Mouse (Mus musculus): Measurements from ENCODE around the gene Dnaaf5.

DNA sequence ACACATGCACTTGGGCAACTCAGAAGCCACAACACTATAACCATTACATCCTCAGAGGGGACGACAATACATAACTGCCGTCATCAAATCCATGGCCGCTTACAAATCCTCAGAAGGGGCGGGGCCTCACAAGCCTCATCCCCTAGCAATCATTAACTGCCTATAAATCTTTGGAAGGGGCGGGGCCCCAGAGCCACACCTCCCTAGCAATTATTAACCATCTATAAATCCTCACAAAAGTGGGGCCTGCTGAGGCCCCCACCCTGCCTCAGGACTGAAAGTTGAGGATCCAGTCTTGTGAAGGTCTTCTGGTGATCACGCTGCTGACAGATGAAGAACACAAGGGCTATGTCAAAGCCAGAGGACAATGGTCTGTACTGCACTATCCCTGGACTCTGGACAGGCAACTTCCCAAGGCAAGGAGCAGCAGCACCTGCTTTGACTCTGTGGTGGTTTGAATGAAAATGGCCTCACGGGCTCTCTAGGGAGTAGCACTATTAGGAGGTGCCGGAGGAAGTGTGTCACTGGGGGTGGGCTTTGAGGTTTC is 11.0 kb upstream of the Dnaaf5 start:
- TF ChIP-seq POLR2A (IDR thresholded peaks at IDR 0.05; ENCODE audit: borderline replicate concordance, extremely low read depth, low read depth, low read length) (no peak), CTCF (IDR thresholded peaks at IDR 0.05; ENCODE audit: insufficient read depth, low read length) (no peak)
